Mouse (Mus musculus) liver, adult 2 months (tissue): Measurements from ENCODE around the gene Kcnd3.

Experiments
- CTCF ChIP-seq: fragments of 200-500 bp; IDR thresholded peaks from 2 replicates; pipeline ENCODE4 v1.5.1; 2011; ENCODE audit warnings: low read depth, low read length, control low read depth
- POLR2A ChIP-seq: fragments of 200-500 bp; IDR thresholded peaks from 2 replicates; pipeline ENCODE4 v1.6.1; 2011; ENCODE audit warnings: low read length, control low read depth; ENCODE audit not compliant: insufficient read depth; ENCODE audit errors: extremely low read depth

GRCm38 (mm10) chr3:105666996-105667523, 214.9 kb downstream of the Kcnd3 start:
- TF ChIP-seq CTCF: no peak
- TF ChIP-seq POLR2A: no peak
